Mouse (Mus musculus) heart, embryonic 14.5 days (tissue): Measurements from ENCODE around the gene Ttc4. TPM values are rescaled to one million over a fixed set of nuclear protein-coding genes. Genes with fewer than 3 reads are reported as not detected.

ENCODE experiments used
- ATAC-seq: fragments of 200-750 bp; cut with Nextera tagmentation; 2 replicates; pipeline ENCODE4 v1.8.0; 2017; ENCODE audit warnings: low read depth, moderate TSS enrichment; ENCODE audit not compliant: insufficient number of reproducible peaks, insufficient read depth, low FRiP score
- H3K27ac ChIP-seq, 2 experiments: fragments of 200-500 bp in 1 of 2; fragments of 300-500 bp in 1 of 2; sonication (generic) in 1 of 2; replicated peaks in 1 of 2; 2 replicates each; pipeline ENCODE4 v1.5.1; 2012 to 2014; ENCODE audit warnings: low read depth in 2 of 2, low read length in 2 of 2, control low read depth in 1 of 2, mild to moderate bottlenecking in 1 of 2, mixed read lengths in 1 of 2; ENCODE audit not compliant: control insufficient read depth in 1 of 2, insufficient read depth in 1 of 2
- H3K27me3 ChIP-seq: fragments of 300-500 bp; sonication (generic); 2 replicates; pipeline ENCODE4 v1.6.1; 2014; ENCODE audit warnings: mild to moderate bottlenecking, low read length, control low read depth; ENCODE audit not compliant: control insufficient read depth, insufficient read depth
- H3K36me3 ChIP-seq: fragments of 300-500 bp; sonication (generic); 2 replicates; pipeline ENCODE4 v1.6.1; 2014; ENCODE audit warnings: mild to moderate bottlenecking, control low read depth, low read length, mixed read lengths; ENCODE audit not compliant: control insufficient read depth, insufficient read depth
- H3K4me1 ChIP-seq, 2 experiments: fragments of 200-500 bp in 1 of 2; fragments of 300-500 bp in 1 of 2; sonication (generic) in 1 of 2; 2 replicates each; pipeline ENCODE4 v1.6.1; 2012 to 2014; ENCODE audit warnings: low read length in 2 of 2, control low read depth in 1 of 2, mixed read lengths in 1 of 2; ENCODE audit not compliant: control insufficient read depth in 2 of 2, insufficient read depth in 2 of 2
- H3K4me2 ChIP-seq: fragments of 300-500 bp; sonication (generic); 2 replicates; pipeline ENCODE4 v1.6.1; 2014; ENCODE audit warnings: mild to moderate bottlenecking, low read length
- H3K4me3 ChIP-seq, 2 experiments: fragments of 200-500 bp in 1 of 2; fragments of 300-500 bp in 1 of 2; sonication (generic) in 1 of 2; 2 replicates each; pipeline ENCODE4 v1.5.1; 2012 to 2014; ENCODE audit warnings: low read length in 2 of 2, mild to moderate bottlenecking in 2 of 2, control low read depth in 1 of 2, low read depth in 1 of 2, moderate library complexity in 1 of 2; ENCODE audit not compliant: control insufficient read depth in 1 of 2, insufficient read depth in 1 of 2
- H3K9ac ChIP-seq: fragments of 300-500 bp; sonication (generic); 2 replicates; pipeline ENCODE4 v1.6.1; 2014; ENCODE audit warnings: mild to moderate bottlenecking, low read length
- H3K9me3 ChIP-seq: fragments of 300-500 bp; sonication (generic); 2 replicates; pipeline ENCODE4 v1.6.1; 2016; ENCODE audit warnings: low read length, control low read depth; ENCODE audit not compliant: control insufficient read depth
- WGBS: fragments of 180-500 bp; shearing (Covaris S2); extraction: QIAGEN DNeasy Blood & Tissue Kit; methylation state at CpG from one replicate; pipeline ENCODE4 v1.1.7; 2014; 5-methylcytosine and 5-hydroxymethylcytosine counted together
- polyA plus RNA-seq: library from polyadenylated mRNA; unstranded; fragments of >200 nt; fragmentation: Nextera tagmentation; extraction: Ambion mirVana; gene quantifications from 2 replicates; pipeline ENCODE4 v1.2.1, GENCODE M21; 2014

The Ttc4 gene
- polyA plus RNA-seq, 1 experiment from 2014 or later, result 52.0 TPM

GRCm38 (mm10) chr4:106652546-106652945 is 26.2 kb downstream of the Ttc4 start:
- Histone ChIP-seq H3K27ac (no peak overlapping the region), H3K36me3 (peaks cover 38% of the 10 kb centered on the region), H3K9ac (no peak overlapping the region), H3K4me3 (no peak overlapping the region), H3K4me1 (peaks cover 5 to 7% of the 10 kb centered on the region in 2 experiments), H3K9me3 (no peaks in the 10 kb centered on the region), H3K4me2 (no peak overlapping the region), H3K27me3 (peaks cover 11% of the 10 kb centered on the region)
- 81% methylated on average over 3 of the region's 3 CpGs for WGBS
- ATAC-seq, result no peak

GRCm38 (mm10) chr4:106650833-106651527 is 27.8 kb downstream of the Ttc4 start, which contains the start of gene Pars2:
Gene Pars2, plus strand, starts transcription at chr4:106651069.
- 3% methylated on average over 40 of the region's 40 CpGs for whole genome bisulfite sequencing
- ATAC-seq, result peak; percentile 94

GRCm38 (mm10) chr4:106647137-106647536 is 31.6 kb downstream of the Ttc4 start:
- ATAC-seq, result no peak
- H3K9me3 ChIP-seq, result no peaks in the 10 kb centered on the region
- peaks cover 14% of the 10 kb centered on the region for H3K27me3 ChIP-seq
- no peak overlapping the region for H3K4me3 ChIP-seq
- H3K27ac ChIP-seq, result no peak overlapping the region
- H3K9ac ChIP-seq, result no peak overlapping the region
- WGBS, result 84% methylated on average over 6 of the region's 6 CpGs
- peaks cover 13 to 16% of the 10 kb centered on the region in 2 experiments for H3K4me1 ChIP-seq
- no peaks in the 10 kb centered on the region for H3K36me3 ChIP-seq
- H3K4me2 ChIP-seq, result no peak overlapping the region

More at GRCm38 (mm10) chr4:106650833-106651527, 27.8 kb downstream of the Ttc4 start, which contains the start of gene Pars2:
- Histone ChIP-seq H3K27ac (peak within 1 kb of the TSS; percentile 3 to 49; a peak in 3 of 4 replicates), H3K4me3 (peak within 1 kb of the TSS; percentile 64 to 76), H3K9me3 (no peaks in the 10 kb centered on the region), H3K4me1 (peaks cover 5 to 7% of the 10 kb centered on the region in 2 experiments), H3K27me3 (peaks cover 14% of the 10 kb centered on the region), H3K36me3 (peaks cover 27% of the 10 kb centered on the region), H3K4me2 (peak within 1 kb of the TSS; percentile 79), H3K9ac (peak within 1 kb of the TSS; percentile 85)

- 61% methylated on average over 5 of the region's 5 CpGs for WGBS
- Histone ChIP-seq H3K9me3 (no peaks in the 10 kb centered on the region), H3K4me2 (no peak overlapping the region)
Observed at GRCm38 (mm10) chr4:106645797-106646196, 32.9 kb downstream of the Ttc4 start.

GRCm38 (mm10) chr4:106644218-106644610 is 34.5 kb downstream of the Ttc4 start:
- WGBS, result 61% methylated on average over 6 of the region's 6 CpGs
- Histone ChIP-seq H3K9ac (no peak overlapping the region), H3K4me2 (no peak overlapping the region), H3K36me3 (no peaks in the 10 kb centered on the region), H3K27me3 (peaks cover 14% of the 10 kb centered on the region), H3K4me1 (peaks cover 8 to 9% of the 10 kb centered on the region in 2 experiments), H3K9me3 (no peaks in the 10 kb centered on the region), H3K4me3 (no peak overlapping the region), H3K27ac (no peak overlapping the region)
- ATAC-seq, result no peak

More at GRCm38 (mm10) chr4:106645797-106646196, 32.9 kb downstream of the Ttc4 start:
- no peak overlapping the region for H3K4me3 ChIP-seq
- no peaks in the 10 kb centered on the region for H3K36me3 ChIP-seq
- H3K27ac ChIP-seq, result no peak overlapping the region; a peak in 1 of 4 replicates
- ATAC-seq, result no peak
- H3K9ac ChIP-seq, result no peak overlapping the region
- H3K27me3 ChIP-seq, result peaks cover 14% of the 10 kb centered on the region
- H3K4me1 ChIP-seq, result peaks cover 8 to 9% of the 10 kb centered on the region in 2 experiments

GRCm38 (mm10) chr4:106643483-106644217 is 35.1 kb downstream of the Ttc4 start:
- Histone ChIP-seq H3K36me3 (no peaks in the 10 kb centered on the region), H3K4me3 (no peak overlapping the region), H3K4me2 (no peak overlapping the region), H3K9ac (no peak overlapping the region), H3K9me3 (no peaks in the 10 kb centered on the region), H3K4me1 (peaks cover 8 to 9% of the 10 kb centered on the region in 2 experiments), H3K27ac (no peak overlapping the region), H3K27me3 (peaks cover 14% of the 10 kb centered on the region)
- WGBS, result 12% methylated on average over 8 of the region's 8 CpGs
- ATAC-seq, result no peak; the same call in 1 of the 2 replicates

GRCm38 (mm10) chr4:106634086-106634479 is 44.7 kb downstream of the Ttc4 start:
- Histone ChIP-seq H3K4me2 (no peak overlapping the region), H3K4me1 (peaks cover 0 to 4% of the 10 kb centered on the region in 2 experiments; a peak in 1 of 4 replicates), H3K36me3 (no peaks in the 10 kb centered on the region), H3K27ac (no peak overlapping the region), H3K9me3 (no peaks in the 10 kb centered on the region), H3K27me3 (peaks cover 15% of the 10 kb centered on the region; the same call in 1 of the 2 replicates), H3K4me3 (no peak overlapping the region), H3K9ac (no peak overlapping the region)
- no peak for ATAC-seq
- 33% methylated on average over 9 of the region's 9 CpGs for WGBS
